Mouse (Mus musculus): ENCODE results near the gene Slf2. TPM values are rescaled to one million over a fixed set of nuclear protein-coding genes. Genes with fewer than 3 reads are reported as not detected.

Slf2 gene
- polyA plus RNA-seq, 1 experiment from 2014 or later: 27.2 TPM

DNA sequence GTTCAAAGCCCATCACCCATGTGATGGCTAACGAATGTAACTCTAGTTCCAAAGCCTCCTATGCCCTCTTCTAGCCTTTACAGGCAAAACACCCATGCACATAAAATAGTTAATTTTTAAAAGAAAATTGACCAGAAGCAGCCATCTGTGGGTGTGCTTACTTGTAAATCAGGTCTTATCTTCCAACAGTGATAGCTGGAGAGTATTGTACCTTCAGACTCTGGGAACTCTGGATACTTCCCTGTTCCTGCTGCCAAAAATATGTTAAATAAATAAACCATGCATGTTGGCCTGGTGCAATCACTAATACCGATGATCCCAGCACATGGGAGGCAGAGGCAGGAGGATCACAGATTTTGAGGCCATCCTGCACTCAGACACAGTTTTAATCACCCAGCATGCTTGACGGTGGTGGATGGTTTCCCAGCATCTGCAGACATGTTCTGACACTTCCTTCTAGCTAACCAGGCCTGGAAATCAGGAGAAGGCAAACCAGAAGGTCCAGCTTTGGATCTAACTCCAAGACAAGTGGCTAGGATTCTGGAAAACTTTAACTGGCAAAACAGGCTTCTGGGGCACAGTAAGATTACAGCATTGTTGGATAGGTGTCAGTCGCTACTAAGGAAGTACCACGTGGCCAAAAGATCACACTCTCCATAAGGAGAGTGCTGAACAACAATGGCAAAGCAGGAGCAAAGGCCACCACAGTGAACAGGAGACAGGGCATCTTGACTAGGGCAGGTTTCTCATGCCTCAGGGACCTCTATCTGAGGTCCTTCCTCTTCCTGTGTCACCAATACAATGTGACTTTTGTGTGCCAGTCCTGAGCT, 54.4 kb downstream of the Slf2 start:
- H3K4me2 ChIP-seq: no peak overlapping the region
- H3K9me3 ChIP-seq: no peaks in the 10 kb centered on the region
- H3K4me3 ChIP-seq: no peak overlapping the region
- peaks cover 16% of the 10 kb centered on the region for H3K4me1 ChIP-seq
- H3K27ac ChIP-seq (replicated peaks): no peak overlapping the region
- peaks cover 14% of the 10 kb centered on the region for H3K27me3 ChIP-seq (replicated peaks)
- WGBS: 42% methylated on average over 5 of the region's 5 CpGs
- peaks cover 35% of the 10 kb centered on the region for H3K36me3 ChIP-seq
- no peak for ATAC-seq (ENCODE audit: extremely low read depth, insufficient number of reproducible peaks, low FRiP score, low TSS enrichment)
- H3K9ac ChIP-seq: no peak overlapping the region

DNA sequence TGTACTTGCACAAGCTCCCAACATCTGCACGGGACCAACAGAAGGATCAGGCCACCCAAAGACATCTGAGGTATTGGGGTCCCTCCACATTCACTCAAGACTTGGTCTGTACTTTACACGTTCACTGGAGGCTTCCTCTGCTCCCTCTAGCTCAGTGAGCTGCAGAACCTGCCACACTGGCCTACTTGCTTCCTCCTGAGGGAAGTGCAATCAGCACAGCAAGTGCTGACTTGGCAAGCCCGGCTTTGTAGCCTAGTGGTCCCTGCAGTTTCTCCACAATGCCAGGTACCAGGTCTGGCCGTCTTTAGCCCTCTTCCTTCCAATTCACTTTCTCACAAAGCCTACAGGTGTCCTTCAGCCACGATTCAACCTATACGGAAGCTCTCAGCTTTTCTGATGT, 56.1 kb downstream of the Slf2 start:
- H3K9ac ChIP-seq: no peak overlapping the region
- 63% methylated on average over 6 of the region's 6 CpGs for WGBS
- ATAC-seq (ENCODE audit: extremely low read depth, insufficient number of reproducible peaks, low FRiP score, low TSS enrichment): no peak

DNA sequence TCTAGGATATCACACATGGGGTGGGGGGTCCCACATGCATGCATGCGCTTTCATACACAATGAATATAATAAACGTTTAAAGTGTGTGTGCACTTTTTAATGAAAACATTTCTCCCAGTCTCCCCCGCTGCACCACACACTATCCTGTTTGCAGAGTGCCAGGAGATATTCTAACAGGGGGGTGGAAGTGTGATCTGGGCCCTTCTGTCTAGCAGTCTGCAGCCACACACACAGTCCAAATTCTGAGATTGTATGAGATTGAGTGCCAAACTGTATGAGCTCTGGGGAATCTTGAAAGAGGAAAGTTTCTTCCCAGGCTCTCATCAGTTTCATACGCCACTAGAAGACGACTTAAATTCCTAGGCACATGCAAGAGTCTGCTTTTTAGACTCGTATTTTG, 56.9 kb downstream of the Slf2 start:
- Histone ChIP-seq H3K9me3 (no peaks in the 10 kb centered on the region), H3K27ac (replicated peaks) (no peak overlapping the region), H3K4me3 (no peak overlapping the region), H3K4me2 (0 out of 2 replicates have a peak overlapping the region, but pooled peaks have one; percentile 100), H3K4me1 (peaks cover 16% of the 10 kb centered on the region), H3K9ac (no peak overlapping the region), H3K36me3 (peaks cover 14% of the 10 kb centered on the region), H3K27me3 (replicated peaks) (peaks cover 14% of the 10 kb centered on the region)
- ATAC-seq (ENCODE audit: extremely low read depth, insufficient number of reproducible peaks, low FRiP score, low TSS enrichment): no peak
- WGBS: 59% methylated on average over 6 of the region's 6 CpGs

More for the DNA sequence above, 56.1 kb downstream of the Slf2 start:
- Histone ChIP-seq H3K4me1 (peaks cover 16% of the 10 kb centered on the region), H3K4me2 (no peak overlapping the region), H3K4me3 (no peak overlapping the region), H3K9me3 (no peaks in the 10 kb centered on the region), H3K27me3 (replicated peaks) (peaks cover 14% of the 10 kb centered on the region), H3K27ac (replicated peaks) (no peak overlapping the region), H3K36me3 (peaks cover 21% of the 10 kb centered on the region)

DNA sequence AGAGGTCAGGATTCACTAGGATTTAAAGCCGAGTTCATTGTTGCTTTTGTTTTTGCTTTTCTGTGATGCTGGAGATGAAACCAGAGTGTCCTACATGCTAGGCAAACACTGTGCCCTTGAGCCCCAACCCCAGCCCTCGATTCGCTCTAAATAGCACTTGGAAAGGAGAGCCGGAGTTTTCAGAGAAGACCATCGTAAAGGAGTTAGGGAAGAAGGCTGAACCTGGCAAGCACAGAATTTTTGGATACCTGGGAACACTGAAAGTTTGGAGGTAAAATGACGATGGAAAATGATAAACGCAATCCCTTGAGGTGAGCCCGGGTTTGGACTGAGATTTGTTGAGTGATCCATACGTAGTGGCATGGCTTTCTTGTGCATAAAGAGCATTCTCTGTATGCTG, 57.4 kb downstream of the Slf2 start:
- Histone ChIP-seq H3K27me3 (replicated peaks) (peaks cover 14% of the 10 kb centered on the region), H3K36me3 (peaks cover 10% of the 10 kb centered on the region), H3K27ac (replicated peaks) (no peak overlapping the region), H3K4me1 (peaks cover 16% of the 10 kb centered on the region), H3K9ac (peak overlapping the region; percentile 87), H3K9me3 (no peaks in the 10 kb centered on the region), H3K4me2 (peak overlapping the region; percentile 100), H3K4me3 (peak overlapping the region; percentile 72)
- ATAC-seq (ENCODE audit: extremely low read depth, insufficient number of reproducible peaks, low FRiP score, low TSS enrichment): no peak
- 29% methylated on average over 9 of the region's 9 CpGs for WGBS

DNA sequence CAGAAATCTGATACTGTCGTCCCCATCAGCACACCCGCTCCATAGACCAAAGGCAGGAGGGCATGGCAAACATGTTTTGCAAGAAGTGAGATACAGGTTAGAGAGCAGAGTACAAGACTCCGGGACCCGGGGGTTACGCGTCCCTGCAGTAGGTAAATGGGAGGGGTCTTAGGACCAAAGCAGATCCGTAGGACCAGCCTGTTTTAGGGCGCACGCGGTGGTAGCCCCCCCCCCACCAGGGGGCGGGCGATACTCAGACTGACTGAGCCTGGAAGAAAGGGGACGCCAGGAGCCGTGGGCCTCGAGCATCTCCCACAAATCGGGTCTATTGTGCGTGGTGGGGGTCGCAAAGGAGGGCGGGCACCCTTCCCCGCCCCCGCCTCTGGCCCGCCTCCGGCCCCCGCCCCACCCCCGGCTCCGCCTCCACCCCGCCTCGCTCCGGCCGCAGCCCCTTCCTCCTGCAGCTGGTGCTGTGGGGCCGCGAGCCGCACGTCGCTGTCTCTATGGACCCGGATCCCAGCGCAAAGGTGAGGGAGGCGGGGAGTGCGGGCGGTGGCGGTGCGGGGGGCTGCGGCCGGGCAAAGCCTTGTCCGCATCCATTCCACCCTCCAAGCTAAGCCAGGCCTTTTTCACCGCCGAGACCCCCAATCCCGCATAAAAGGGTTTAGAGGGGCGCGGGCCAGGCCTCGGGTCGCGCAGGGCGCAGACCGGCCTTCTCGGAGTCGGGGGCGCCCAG, 58.0 kb downstream of the Slf2 start, which contains the start of gene Sema4g:
Gene Sema4g (plus strand): TSS at position 271 of the 736 bp plus-strand sequence.
- H3K27ac ChIP-seq (replicated peaks): no peak within 1 kb of the TSS
- peak within 1 kb of the TSS; percentile 87 for H3K9ac ChIP-seq
- peaks cover 4% of the 10 kb centered on the region; the same call in 1 of the 2 replicates for H3K36me3 ChIP-seq
- WGBS: under 1% methylated on average over 44 of the region's 58 CpGs
- H3K4me3 ChIP-seq: peak within 1 kb of the TSS; percentile 72
- peaks cover 14% of the 10 kb centered on the region for H3K27me3 ChIP-seq (replicated peaks)
- peaks cover 16% of the 10 kb centered on the region for H3K4me1 ChIP-seq
- H3K4me2 ChIP-seq: peak within 1 kb of the TSS; percentile 100
- 0 out of 2 replicates have a peak, but pooled peaks have one; percentile 40 for ATAC-seq (ENCODE audit: extremely low read depth, insufficient number of reproducible peaks, low FRiP score, low TSS enrichment)
- H3K9me3 ChIP-seq: no peaks in the 10 kb centered on the region

DNA sequence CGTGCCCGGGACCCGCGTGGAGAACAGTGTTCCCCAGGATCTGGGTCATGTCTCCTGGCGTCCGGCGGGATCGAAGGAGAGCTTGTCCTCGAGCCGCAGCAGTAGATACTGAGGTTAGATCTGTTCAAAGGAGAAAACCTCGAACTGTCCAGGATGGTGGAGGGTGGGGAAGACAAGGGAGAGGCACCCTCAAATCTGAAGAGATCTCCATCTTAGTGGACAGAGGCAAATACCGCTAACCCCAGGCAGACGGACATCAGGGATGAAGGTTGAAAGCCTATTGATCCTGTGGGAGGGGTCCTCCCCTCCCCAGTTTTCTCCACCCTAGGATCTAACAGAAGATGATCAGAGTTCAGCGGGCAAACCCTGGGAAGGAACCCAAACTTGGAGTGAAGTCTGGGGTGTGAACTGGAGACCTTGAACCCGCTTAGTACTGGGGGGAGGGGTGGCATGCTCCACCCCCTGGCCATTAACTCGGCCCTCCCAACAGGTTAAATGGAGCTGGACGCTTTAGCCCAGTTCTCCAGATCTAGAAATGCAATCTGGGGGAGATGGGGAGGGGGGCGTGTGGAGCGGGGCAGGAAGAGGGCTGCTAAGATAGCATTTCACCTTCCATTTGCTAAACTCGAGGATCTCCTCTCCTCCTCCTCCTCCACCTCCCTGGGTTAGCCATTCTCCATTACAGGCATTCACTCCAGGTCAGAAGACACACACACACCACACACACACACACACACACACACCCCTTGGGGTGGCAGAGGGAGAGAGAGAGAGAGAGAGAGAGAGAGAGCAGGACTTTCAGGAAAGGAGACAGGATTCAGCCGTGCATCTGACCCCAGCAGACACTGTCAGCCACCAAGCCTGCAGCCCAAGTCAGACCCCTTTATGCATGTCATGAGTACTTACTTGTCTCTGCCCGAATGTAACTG, 58.9 kb downstream of the Slf2 start:
- Histone ChIP-seq H3K4me2 (peak overlapping the region; percentile 100), H3K36me3 (no peaks in the 10 kb centered on the region), H3K27me3 (replicated peaks) (peaks cover 14% of the 10 kb centered on the region), H3K9ac (peak overlapping the region; percentile 87), H3K4me3 (peak overlapping the region; percentile 72), H3K4me1 (peaks cover 16% of the 10 kb centered on the region), H3K9me3 (no peaks in the 10 kb centered on the region), H3K27ac (replicated peaks) (no peak overlapping the region)
- 9% methylated on average over 22 of the region's 22 CpGs for WGBS
- no peak for ATAC-seq (ENCODE audit: extremely low read depth, insufficient number of reproducible peaks, low FRiP score, low TSS enrichment)

DNA sequence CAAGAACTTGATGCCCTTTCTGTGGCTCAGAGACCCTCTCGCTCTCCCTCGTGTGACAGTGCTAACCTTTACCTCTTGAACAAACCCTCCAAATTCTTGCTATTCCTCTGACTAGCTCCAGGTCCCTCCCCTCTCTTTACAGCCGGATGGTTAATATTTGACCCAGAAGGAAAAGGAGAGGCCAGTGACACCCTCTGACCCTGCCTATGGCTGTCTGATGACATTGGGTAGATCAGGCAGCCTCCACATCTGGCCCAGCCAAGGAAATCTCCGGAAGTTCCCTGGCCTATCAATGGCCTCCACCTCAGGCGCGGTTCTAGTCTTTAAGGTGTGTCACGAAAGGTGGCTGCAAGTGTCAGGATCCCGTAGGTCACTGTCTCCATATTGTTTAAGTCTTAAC, 60.1 kb downstream of the Slf2 start:
- no peak for ATAC-seq (ENCODE audit: extremely low read depth, insufficient number of reproducible peaks, low FRiP score, low TSS enrichment)
- Histone ChIP-seq H3K9ac (no peak overlapping the region), H3K36me3 (no peaks in the 10 kb centered on the region), H3K4me1 (peaks cover 14% of the 10 kb centered on the region), H3K9me3 (no peaks in the 10 kb centered on the region), H3K4me2 (no peak overlapping the region), H3K4me3 (no peak overlapping the region), H3K27ac (replicated peaks) (no peak overlapping the region), H3K27me3 (replicated peaks) (peaks cover 14% of the 10 kb centered on the region)
- 86% methylated on average over 8 of the region's 8 CpGs for WGBS

DNA sequence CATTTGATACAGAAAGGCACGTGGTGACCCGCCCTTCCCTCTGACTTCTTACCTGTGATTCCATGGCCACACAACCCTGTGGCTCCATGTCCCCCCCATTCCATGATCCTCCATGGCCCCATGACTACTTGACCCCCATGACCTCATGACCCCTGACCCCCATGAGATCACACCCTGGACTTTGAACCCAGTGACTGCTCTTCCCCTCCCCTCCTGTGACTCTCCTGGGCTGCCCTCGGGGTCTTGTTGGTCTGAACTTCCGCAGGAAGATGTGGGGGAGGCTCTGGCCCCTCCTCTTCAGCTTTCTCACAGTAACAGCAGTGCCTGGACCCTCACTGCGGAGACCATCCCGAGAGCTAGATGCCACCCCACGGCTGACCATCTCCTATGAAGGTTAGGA, 61.3 kb downstream of the Slf2 start:
- ATAC-seq (ENCODE audit: extremely low read depth, insufficient number of reproducible peaks, low FRiP score, low TSS enrichment): no peak
- Histone ChIP-seq H3K4me2 (no peak overlapping the region), H3K36me3 (no peaks in the 10 kb centered on the region), H3K4me1 (peaks cover 14% of the 10 kb centered on the region), H3K9ac (no peak overlapping the region), H3K4me3 (no peak overlapping the region), H3K27me3 (replicated peaks) (peaks cover 14% of the 10 kb centered on the region), H3K27ac (replicated peaks) (no peak overlapping the region), H3K9me3 (no peaks in the 10 kb centered on the region)
- WGBS: 33% methylated on average over 7 of the region's 7 CpGs

DNA sequence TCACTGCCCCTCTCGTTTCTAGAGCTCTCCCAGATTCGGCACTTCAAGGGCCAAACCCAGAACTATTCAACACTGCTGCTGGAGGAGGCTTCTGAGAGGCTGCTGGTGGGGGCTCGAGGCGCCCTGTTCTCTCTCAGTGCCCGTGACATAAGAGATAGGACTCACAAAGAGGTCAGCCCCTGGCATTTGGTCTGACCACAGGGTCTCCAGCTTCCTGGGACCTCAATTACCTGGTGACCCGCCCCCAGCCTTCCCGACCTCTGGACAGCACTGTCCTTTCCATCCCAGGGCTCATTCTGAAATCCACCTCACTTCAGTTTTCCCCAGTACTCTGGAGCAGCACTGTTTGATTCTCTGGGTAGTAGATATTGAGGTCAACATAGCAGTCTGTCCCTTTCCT, 61.8 kb downstream of the Slf2 start:
- no peak overlapping the region for H3K27ac ChIP-seq (replicated peaks)
- H3K9ac ChIP-seq: no peak overlapping the region
- ATAC-seq (ENCODE audit: extremely low read depth, insufficient number of reproducible peaks, low FRiP score, low TSS enrichment): no peak
- H3K27me3 ChIP-seq (replicated peaks): peaks cover 9% of the 10 kb centered on the region
- no peaks in the 10 kb centered on the region for H3K9me3 ChIP-seq
- H3K36me3 ChIP-seq: no peaks in the 10 kb centered on the region
- 44% methylated on average over 7 of the region's 7 CpGs for WGBS
- no peak overlapping the region for H3K4me2 ChIP-seq
- peaks cover 14% of the 10 kb centered on the region for H3K4me1 ChIP-seq
- H3K4me3 ChIP-seq: no peak overlapping the region

DNA sequence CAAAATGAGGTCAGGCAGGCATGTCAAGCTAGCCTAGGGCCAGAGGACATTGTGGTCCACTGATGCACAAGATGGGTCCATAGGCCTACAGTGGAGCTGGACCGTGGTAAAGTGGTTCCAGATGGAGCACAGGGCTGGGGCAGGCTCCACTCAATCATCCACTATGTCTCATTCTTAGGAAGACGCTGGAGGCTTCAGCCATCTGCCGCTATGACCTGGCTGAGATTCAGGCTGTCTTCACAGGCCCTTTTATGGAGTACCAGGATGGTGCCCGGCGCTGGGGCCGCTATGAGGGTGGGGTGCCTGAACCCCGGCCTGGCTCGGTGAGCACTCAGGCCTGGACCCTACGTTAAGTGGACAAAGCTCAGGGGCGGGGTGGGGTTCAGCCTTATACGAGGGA, 66.8 kb downstream of the Slf2 start:
- Histone ChIP-seq H3K27me3 (replicated peaks) (no peaks in the 10 kb centered on the region), H3K9ac (no peak overlapping the region), H3K36me3 (peaks cover 21% of the 10 kb centered on the region), H3K4me3 (no peak overlapping the region), H3K9me3 (no peaks in the 10 kb centered on the region), H3K4me2 (no peak overlapping the region), H3K27ac (replicated peaks) (no peak overlapping the region), H3K4me1 (no peaks in the 10 kb centered on the region)
- WGBS: 77% methylated on average over 11 of the region's 11 CpGs
- ATAC-seq (ENCODE audit: extremely low read depth, insufficient number of reproducible peaks, low FRiP score, low TSS enrichment): no peak

DNA sequence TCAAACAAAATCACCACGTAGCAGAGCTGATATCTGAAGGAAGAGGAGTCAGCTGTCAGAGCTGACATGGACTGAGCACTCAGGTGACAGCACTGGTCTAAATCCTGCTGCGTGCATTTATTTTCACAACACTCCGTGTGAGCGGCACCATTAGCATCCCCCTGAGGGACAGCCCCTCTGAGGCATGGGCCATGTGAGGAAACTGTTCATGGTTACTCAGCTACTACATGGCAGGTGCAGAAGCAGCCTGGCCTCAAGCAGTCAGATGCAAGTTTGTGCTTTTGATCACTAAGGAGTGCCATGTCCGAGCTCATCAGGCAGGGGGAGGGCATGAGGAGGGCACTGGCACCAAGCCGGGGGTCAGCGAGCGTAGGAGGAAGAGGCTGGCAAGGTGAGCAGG, 68.7 kb downstream of the Slf2 start:
- Histone ChIP-seq H3K27me3 (replicated peaks) (no peaks in the 10 kb centered on the region), H3K36me3 (peaks cover 40% of the 10 kb centered on the region), H3K4me2 (no peak overlapping the region), H3K9me3 (no peaks in the 10 kb centered on the region), H3K27ac (replicated peaks) (no peak overlapping the region), H3K9ac (no peak overlapping the region), H3K4me1 (peaks cover 1% of the 10 kb centered on the region; the same call in 1 of the 2 replicates), H3K4me3 (no peak overlapping the region)
- no peak for ATAC-seq (ENCODE audit: extremely low read depth, insufficient number of reproducible peaks, low FRiP score, low TSS enrichment)
- WGBS: 80% methylated on average over 8 of the region's 8 CpGs

Measured in heart, embryonic 13.5 days (tissue).